Mouse (Mus musculus) kidney, adult 2 months (tissue): ENCODE results near the gene Khdc3.

ENCODE experiments used
- CTCF ChIP-seq: fragments of 200-500 bp; conservative IDR thresholded peaks from 2 replicates; pipeline ENCODE4 v1.5.1; 2011; ENCODE audit warnings: low read depth, mild to moderate bottlenecking, control low read depth, low read length, moderate library complexity, mixed read lengths; ENCODE audit not compliant: insufficient read depth, insufficient read length
- POLR2A ChIP-seq: fragments of 200-500 bp; IDR thresholded peaks from one replicate; pipeline ENCODE4 v1.6.1; 2011; ENCODE audit warnings: low read depth, low read length, control low read depth

DNA sequence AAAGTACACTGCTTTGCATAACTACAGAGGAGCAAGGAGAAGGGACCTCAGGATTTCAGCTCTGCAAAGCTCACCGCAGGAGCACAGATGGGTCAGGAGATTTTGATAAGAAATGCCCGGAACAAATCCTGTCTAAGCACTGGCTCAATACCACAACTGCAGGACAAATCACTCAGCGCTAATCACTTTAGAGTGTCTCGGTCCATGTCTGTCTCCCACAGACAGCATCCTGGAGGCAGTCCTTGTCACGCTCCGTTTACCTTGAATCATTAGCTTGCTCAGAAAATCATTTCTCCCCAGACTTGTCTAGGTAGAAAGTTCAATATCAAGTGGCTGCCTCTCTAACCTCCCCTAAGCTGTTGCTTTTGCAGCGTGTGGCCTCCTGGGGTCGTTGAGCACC is 28.2 kb downstream of the Khdc3 start:
- TF ChIP-seq CTCF (no peak), POLR2A (no peak)
